Mouse (Mus musculus) spleen, postnatal 14 days (tissue): Measurements from ENCODE around the gene Hivep3.

Experiments used
- DNase-seq, 2 experiments: peaks; one replicate each; pipeline ENCODE4 v3.0.0; 2021 to 2022; ENCODE audit warnings: low spot score in 2 of 2

Hivep3 gene

GRCm38 (mm10) chr4:119733184-119733880, at the start of gene Hivep3:
Gene Hivep3 (plus strand): TSS chr4:119733784.
- peak; percentile 98 for DNase-seq

GRCm38 (mm10) chr4:119685746-119686145, 47.8 kb upstream of the Hivep3 start:
- no peak for DNase-seq

GRCm38 (mm10) chr4:119698339-119698738, 35.2 kb upstream of the Hivep3 start:
- no peak for DNase-seq

GRCm38 (mm10) chr4:119701269-119701954, 32.2 kb upstream of the Hivep3 start:
- DNase-seq: no peak

GRCm38 (mm10) chr4:119703965-119704364, 29.6 kb upstream of the Hivep3 start:
- no peak for DNase-seq

GRCm38 (mm10) chr4:119707326-119707725, 26.3 kb upstream of the Hivep3 start:
- no peak for DNase-seq

GRCm38 (mm10) chr4:119707751-119708150, 25.8 kb upstream of the Hivep3 start:
- DNase-seq: no peak

- no peak for DNase-seq
Measured at GRCm38 (mm10) chr4:119710208-119710607, 23.4 kb upstream of the Hivep3 start.

- DNase-seq: no peak
Measured at GRCm38 (mm10) chr4:119717443-119717842, 16.1 kb upstream of the Hivep3 start.

- DNase-seq: no peak
Measured at GRCm38 (mm10) chr4:119721531-119721930, 12.1 kb upstream of the Hivep3 start.

- no peak for DNase-seq
Measured at GRCm38 (mm10) chr4:119726074-119726473, 7.5 kb upstream of the Hivep3 start.

- DNase-seq: no peak
Measured at GRCm38 (mm10) chr4:119727871-119728270, 5.7 kb upstream of the Hivep3 start.

GRCm38 (mm10) chr4:119733942-119734341, 358 bp downstream of the Hivep3 start:
- no peak for DNase-seq

- DNase-seq: no peak
Measured at GRCm38 (mm10) chr4:119734352-119734751, 768 bp downstream of the Hivep3 start.

- peak in 1 of 2 experiments; percentile 6 for DNase-seq
Measured at GRCm38 (mm10) chr4:119738641-119739040, 5.1 kb downstream of the Hivep3 start.

GRCm38 (mm10) chr4:119739301-119740062, 5.9 kb downstream of the Hivep3 start:
- no peak for DNase-seq

- DNase-seq: no peak
Measured at GRCm38 (mm10) chr4:119748341-119748740, 14.8 kb downstream of the Hivep3 start.

- no peak for DNase-seq
Measured at GRCm38 (mm10) chr4:119750157-119750556, 16.6 kb downstream of the Hivep3 start.

- DNase-seq: no peak
Measured at GRCm38 (mm10) chr4:119750681-119751211, 17.2 kb downstream of the Hivep3 start.

- DNase-seq: no peak
Measured at GRCm38 (mm10) chr4:119751408-119752006, 17.9 kb downstream of the Hivep3 start.

GRCm38 (mm10) chr4:119759574-119760233, 26.1 kb downstream of the Hivep3 start:
- DNase-seq: no peak
